Mouse (Mus musculus) lung, adult 2 months (tissue): ENCODE results near the gene Glrx3. TPM values are rescaled to one million over a fixed set of nuclear protein-coding genes. Genes with fewer than 3 reads are reported as not detected.
"Not testable (repeated sequence)": the region's sequence is repeated elsewhere in the genome, so short reads cannot be mapped to it uniquely, and the experiment has no call there.

Experiments
- DNase-seq: peaks from one replicate; pipeline ENCODE4 v3.0.0; 2022
- H3K4me1 ChIP-seq: fragments of 200-500 bp; 2 replicates; pipeline ENCODE4 v1.6.1; 2011; ENCODE audit warnings: low read length; ENCODE audit not compliant: control insufficient read depth, insufficient read depth
- H3K4me3 ChIP-seq: fragments of 200-500 bp; replicated peaks from 2 replicates; pipeline ENCODE3; 2011; ENCODE audit warnings: low read depth, mild to moderate bottlenecking, control low read depth, low read length; ENCODE audit errors: extremely low read depth
- CTCF ChIP-seq: fragments of 200-500 bp; IDR thresholded peaks from 2 replicates; pipeline ENCODE4 v1.5.1; 2011; ENCODE audit warnings: mild to moderate bottlenecking, low read length, control low read depth; ENCODE audit not compliant: insufficient read depth
- POLR2A ChIP-seq: fragments of 200-500 bp; IDR thresholded peaks from 2 replicates; pipeline ENCODE4 v1.6.1; 2011; ENCODE audit warnings: low read depth, mild to moderate bottlenecking, control low read depth, low read length, borderline replicate concordance; ENCODE audit errors: extremely low read depth
- WGBS: fragments of 180-500 bp; shearing (Covaris S2); methylation state at CpG from one replicate; pipeline ENCODE4 v1.1.7; 2018; 5-methylcytosine and 5-hydroxymethylcytosine counted together
- polyA plus RNA-seq: library from polyadenylated mRNA; depleted of rRNA; stranded (reverse); fragments of >200 nt; gene quantifications from 2 replicates; pipeline ENCODE4 v1.2.3, GENCODE M21; 2012

Gene Glrx3
- polyA plus RNA-seq, 1 experiment: 50.6 TPM

- DNase-seq: no peak
- TF ChIP-seq POLR2A: no peak
- no peak for TF ChIP-seq CTCF
- H3K4me1 ChIP-seq: no peaks in the 10 kb centered on the region
- 88% methylated on average over 4 of the region's 4 CpGs for WGBS
- H3K4me3 ChIP-seq: no peak overlapping the region
Measured at GRCm38 (mm10) chr7:137421236-137421635, 16.2 kb upstream of the Glrx3 start.

DNA sequence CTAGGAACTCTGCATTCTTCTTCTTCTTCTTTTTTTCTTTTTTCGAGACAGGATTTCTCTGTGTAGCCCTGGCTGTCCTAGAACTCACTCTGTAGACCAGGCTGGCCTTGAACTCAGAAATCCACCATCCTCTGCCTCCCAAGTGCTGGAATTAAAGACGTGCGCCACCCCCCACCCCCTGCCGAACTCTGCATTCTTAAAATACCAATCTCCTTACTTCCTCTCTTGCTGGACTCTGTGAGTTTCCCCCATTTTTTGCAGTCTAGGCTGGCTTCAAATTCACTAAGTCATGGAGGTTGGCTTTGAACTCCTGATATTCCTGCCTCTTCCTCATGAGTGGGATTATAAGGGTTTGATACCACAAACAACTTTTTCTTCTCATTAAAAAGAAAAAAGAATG, 10.7 kb upstream of the Glrx3 start:
- Histone ChIP-seq H3K4me1 (no peaks in the 10 kb centered on the region), H3K4me3 (no peak overlapping the region)
- TF ChIP-seq POLR2A (no peak), CTCF (no peak)
- no peak for DNase-seq
- WGBS: 46% methylated on average over 4 of the region's 4 CpGs

DNA sequence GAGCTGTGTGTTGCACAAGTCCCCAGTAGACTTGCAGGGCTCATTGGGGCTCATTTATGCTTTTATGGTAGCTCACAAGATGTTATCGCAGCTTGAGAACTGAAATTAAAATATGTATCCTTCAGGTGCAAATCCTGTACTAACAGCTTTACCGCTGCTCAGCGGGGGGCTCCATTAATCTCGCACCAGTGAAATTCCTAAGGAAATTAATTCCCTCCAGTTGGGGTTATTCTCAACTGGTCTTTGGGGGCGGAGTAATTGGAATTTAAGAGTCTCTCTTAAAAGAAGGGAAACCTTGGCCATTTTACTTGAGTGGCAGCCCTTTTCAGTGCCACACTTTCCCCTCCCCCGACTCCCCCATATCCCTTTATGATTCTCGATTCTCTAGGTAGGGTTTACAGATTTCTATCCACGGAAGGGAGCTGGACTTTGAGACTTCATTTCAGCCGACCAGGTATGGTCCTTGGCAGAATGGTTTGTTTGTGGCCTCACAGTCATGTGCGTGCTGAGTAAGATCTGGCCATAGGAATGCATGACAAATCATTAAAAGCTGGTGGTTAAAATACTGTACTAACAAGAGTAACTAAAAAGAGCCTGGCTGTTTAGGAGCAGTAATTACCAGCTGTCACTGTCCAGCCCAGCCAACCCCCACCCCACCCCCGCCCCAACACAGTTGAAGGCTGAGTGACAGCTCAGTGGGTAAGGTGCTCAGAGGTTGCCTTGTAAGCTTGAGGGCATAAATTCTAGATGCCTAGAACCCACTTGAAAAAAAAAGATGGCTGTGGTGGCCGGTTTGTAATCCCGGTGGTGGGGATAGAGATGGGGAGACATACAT, 5.4 kb upstream of the Glrx3 start:
- TF ChIP-seq CTCF (no peak), POLR2A (no peak)
- H3K4me1 ChIP-seq: no peaks in the 10 kb centered on the region
- WGBS: 61% methylated on average over 13 of the region's 13 CpGs

GRCm38 (mm10) chr7:137436901-137437300, 513 bp upstream of the Glrx3 start:
- TF ChIP-seq POLR2A: no peak
- no peak for TF ChIP-seq CTCF
- Histone ChIP-seq H3K4me1 (no peaks in the 10 kb centered on the region), H3K4me3 (no peak overlapping the region)
- DNase-seq: no peak
- 76% methylated on average over 6 of the region's 6 CpGs for WGBS

More for the DNA sequence above, 5.4 kb upstream of the Glrx3 start:
- H3K4me3 ChIP-seq: no peak overlapping the region
- no peak for DNase-seq

DNA sequence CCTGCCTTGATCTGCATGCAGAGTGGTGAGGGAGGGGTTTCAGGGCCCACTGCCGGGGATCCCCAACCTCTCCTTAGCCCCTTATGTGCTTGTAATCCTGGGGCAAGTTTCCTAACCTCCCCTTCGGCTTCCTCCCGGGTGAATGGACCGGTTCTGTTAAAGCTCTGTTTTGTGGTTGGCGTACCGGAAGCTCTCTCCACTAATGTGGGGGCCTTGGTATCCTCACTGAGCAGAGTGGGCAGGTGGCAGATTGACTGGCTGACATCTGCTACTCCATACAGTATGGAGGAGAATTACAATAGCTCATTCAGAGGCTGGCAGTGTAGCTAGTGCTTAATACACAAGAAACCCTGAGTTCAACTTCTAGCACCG, 751 bp downstream of the Glrx3 start:
- no peaks in the 10 kb centered on the region for H3K4me1 ChIP-seq
- H3K4me3 ChIP-seq: peak overlapping the region; percentile 77
- no peak for TF ChIP-seq CTCF
- no peak for TF ChIP-seq POLR2A
- 4% methylated on average over 7 of the region's 7 CpGs for WGBS
- DNase-seq: peak; percentile 8

GRCm38 (mm10) chr7:137438962-137439361, 1.5 kb downstream of the Glrx3 start:
- H3K4me1 ChIP-seq, DNase-seq, H3K4me3 ChIP-seq: not testable (repeated sequence)
- 78% methylated on average over 7 of the region's 7 CpGs for WGBS

- Histone ChIP-seq H3K4me1 (no peaks in the 10 kb centered on the region), H3K4me3 (no peak overlapping the region)
- TF ChIP-seq CTCF (no peak), POLR2A (no peak)
- DNase-seq: no peak
- 76% methylated on average over 4 of the region's 4 CpGs for WGBS
Measured at GRCm38 (mm10) chr7:137442951-137443350, 5.5 kb downstream of the Glrx3 start.

GRCm38 (mm10) chr7:137445321-137445720, 7.9 kb downstream of the Glrx3 start:
- TF ChIP-seq CTCF (no peak), POLR2A (no peak)
- H3K4me3 ChIP-seq: no peak overlapping the region
- WGBS: 91% methylated on average over 12 of the region's 12 CpGs
- DNase-seq: no peak
- H3K4me1 ChIP-seq: no peaks in the 10 kb centered on the region

- Histone ChIP-seq H3K4me3 (no peak overlapping the region), H3K4me1 (no peaks in the 10 kb centered on the region)
- TF ChIP-seq POLR2A: no peak
- no peak for TF ChIP-seq CTCF
- 86% methylated on average over 5 of the region's 5 CpGs for WGBS
- DNase-seq: no peak
Measured at GRCm38 (mm10) chr7:137461396-137461795, 24.0 kb downstream of the Glrx3 start.

DNA sequence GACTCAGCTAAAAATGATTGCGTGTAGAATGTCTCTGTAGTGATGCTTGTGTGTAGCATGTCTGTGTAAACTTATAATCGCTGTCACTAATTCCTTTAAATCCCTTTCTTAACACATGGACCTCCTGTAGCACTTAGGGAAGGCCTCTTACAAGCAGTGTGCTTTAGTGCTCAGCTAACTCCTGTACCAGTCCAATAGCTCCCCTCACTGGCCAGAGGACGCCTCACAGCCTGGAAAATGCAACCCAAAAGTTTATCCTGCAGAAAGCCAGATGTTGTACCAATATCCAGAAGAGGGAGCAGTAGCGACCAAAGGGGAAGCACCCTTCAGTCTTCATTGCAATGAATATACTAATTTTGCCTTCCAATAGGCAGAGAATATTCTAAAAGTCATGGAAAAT, 30.8 kb downstream of the Glrx3 start:
- no peaks in the 10 kb centered on the region for H3K4me1 ChIP-seq
- H3K4me3 ChIP-seq: no peak overlapping the region
- 80% methylated on average over 4 of the region's 4 CpGs for WGBS
- TF ChIP-seq CTCF (peak; percentile 61), POLR2A (no peak)
- peak; percentile 19 for DNase-seq
